Mouse (Mus musculus): ENCODE results near the gene Adamts2. TPM values are rescaled to one million over a fixed set of nuclear protein-coding genes. Genes with fewer than 3 reads are reported as not detected.

Gene Adamts2
- polyA plus RNA-seq, 1 experiment = 1.0 TPM

DNA sequence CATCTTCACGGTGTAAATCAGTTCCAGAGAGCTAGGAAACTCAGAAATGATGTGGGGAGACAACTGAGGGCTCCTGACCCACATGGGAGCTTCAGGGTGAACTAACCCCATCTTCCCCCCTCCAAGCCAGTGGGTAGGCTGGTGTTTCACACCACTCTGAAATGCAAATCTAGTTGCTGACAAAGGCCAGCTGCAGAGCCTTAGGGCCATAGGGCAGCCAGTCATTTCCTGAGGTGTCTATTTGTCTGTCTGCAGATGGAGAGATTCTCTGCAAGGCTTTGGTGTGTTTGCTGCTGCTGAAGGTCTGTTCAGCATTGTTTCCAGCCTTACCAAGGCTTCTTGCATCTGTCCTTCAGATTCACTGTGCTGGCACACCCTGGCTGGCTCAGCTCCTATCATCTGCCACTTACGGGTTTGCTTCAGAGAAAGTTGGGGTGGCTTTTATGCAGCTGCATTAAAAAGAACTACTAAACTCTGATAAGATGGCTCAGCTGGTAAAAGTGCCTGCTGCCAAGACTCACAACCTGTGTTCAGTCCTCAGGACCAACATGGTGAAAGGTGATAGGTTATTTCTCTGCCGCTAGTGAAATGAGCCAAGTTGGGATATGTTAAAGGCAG is 246.7 kb downstream of the Adamts2 start:
- Histone ChIP-seq H3K4me1 (ENCODE audit: control insufficient read depth, insufficient read depth, low read length) (no peaks in the 10 kb centered on the region), H3K4me3 (ENCODE audit: insufficient read depth, low read length) (no peak overlapping the region), H3K27ac (ENCODE audit: insufficient read depth, low read depth, low read length) (no peak overlapping the region)
- TF ChIP-seq CTCF (IDR thresholded peaks at IDR 0.05; ENCODE audit: low read depth, low read length) = no peak
- TF ChIP-seq POLR2A (IDR thresholded peaks at IDR 0.05; ENCODE audit: borderline replicate concordance, low read depth, low read length) = no peak

DNA sequence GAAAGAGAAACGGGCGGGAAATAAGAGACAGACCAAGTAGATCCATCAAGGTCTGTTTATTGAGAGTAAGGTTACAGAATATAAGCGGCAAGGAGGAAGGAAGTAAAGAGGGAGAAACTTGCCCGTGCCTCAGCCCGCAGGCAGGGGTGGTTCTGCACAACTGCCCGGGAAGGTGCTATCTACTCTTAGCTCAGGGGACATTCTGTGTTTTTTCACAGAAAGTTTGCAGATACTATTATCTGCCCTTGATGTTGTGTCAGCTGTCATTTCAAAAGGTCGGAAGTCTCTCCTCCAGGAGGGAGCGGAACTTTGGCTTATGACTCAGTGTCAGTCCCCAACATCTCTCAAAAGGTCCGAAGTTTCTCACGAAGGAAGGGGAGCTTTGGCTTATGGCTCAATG is 247.4 kb downstream of the Adamts2 start:
- TF ChIP-seq POLR2A (IDR thresholded peaks at IDR 0.05; ENCODE audit: borderline replicate concordance, low read depth, low read length) (no peak), CTCF (IDR thresholded peaks at IDR 0.05; ENCODE audit: low read depth, low read length) (no peak)
- Histone ChIP-seq H3K4me3 (ENCODE audit: insufficient read depth, low read length) (no peak overlapping the region), H3K27ac (ENCODE audit: insufficient read depth, low read depth, low read length) (no peak overlapping the region), H3K4me1 (ENCODE audit: control insufficient read depth, insufficient read depth, low read length) (no peaks in the 10 kb centered on the region)

- no peak within 1 kb of the TSS for H3K4me3 ChIP-seq (ENCODE audit: insufficient read depth, low read length)
- H3K27ac ChIP-seq (ENCODE audit: insufficient read depth, low read depth, low read length) = no peak within 1 kb of the TSS
- no peak for TF ChIP-seq POLR2A (IDR thresholded peaks at IDR 0.05; ENCODE audit: borderline replicate concordance, low read depth, low read length)
- no peak for TF ChIP-seq CTCF (IDR thresholded peaks at IDR 0.05; ENCODE audit: low read depth, low read length)
These were observed 248.4 kb downstream of the Adamts2 start, which contains the start of gene Grm6 for GRCm38 (mm10) chr11:50850177-50850735. Grm6 (plus strand) TSS chr11:50850685.

GRCm38 (mm10) chr11:50850989-50851601 is 249.2 kb downstream of the Adamts2 start:
- no peaks in the 10 kb centered on the region for H3K4me1 ChIP-seq (ENCODE audit: control insufficient read depth, insufficient read depth, low read length)
- TF ChIP-seq POLR2A (IDR thresholded peaks at IDR 0.05; ENCODE audit: borderline replicate concordance, low read depth, low read length) (no peak), CTCF (IDR thresholded peaks at IDR 0.05; ENCODE audit: low read depth, low read length) (no peak)
- no peak overlapping the region for H3K4me3 ChIP-seq (ENCODE audit: insufficient read depth, low read length)
- no peak overlapping the region for H3K27ac ChIP-seq (ENCODE audit: insufficient read depth, low read depth, low read length)

More at GRCm38 (mm10) chr11:50850177-50850735, 248.4 kb downstream of the Adamts2 start, which contains the start of gene Grm6:
- no peaks in the 10 kb centered on the region for H3K4me1 ChIP-seq (ENCODE audit: control insufficient read depth, insufficient read depth, low read length)

Other genes starting within 250 kb of the Adamts2 start
- gene Cby3, start 247.6 kb upstream of the Adamts2 start, polyA plus RNA-seq (2012; ENCODE audit: insufficient read depth, insufficient read length, missing spikeins) = not detected in 2 replicates
- gene Hnrnph1, start 225.1 kb upstream of the Adamts2 start, polyA plus RNA-seq (2012; ENCODE audit: insufficient read depth, insufficient read length, missing spikeins) = 293 and 335 TPM in 2 replicates
- 38.7 and 42.3 TPM in 2 replicates for gene Rufy1, start 171.0 kb upstream of the Adamts2 start, polyA plus RNA-seq (2012; ENCODE audit: insufficient read depth, insufficient read length, missing spikeins)
- 0.82 and 0.89 TPM in 2 replicates for gene Zfp354c, start 225.6 kb downstream of the Adamts2 start, polyA plus RNA-seq (2012; ENCODE audit: insufficient read depth, insufficient read length, missing spikeins)
- not detected in 2 replicates for gene Zfp879, start 239.5 kb downstream of the Adamts2 start, polyA plus RNA-seq (2012; ENCODE audit: insufficient read depth, insufficient read length, missing spikeins)
- gene Grm6, start 248.6 kb downstream of the Adamts2 start, polyA plus RNA-seq (2012; ENCODE audit: insufficient read depth, insufficient read length, missing spikeins) = not detected in 2 replicates

Measured in bone marrow macrophage, adult 2 months (primary cell).